Mouse (Mus musculus): ENCODE measurements around the gene Eya4. TPM values are rescaled to one million over a fixed set of nuclear protein-coding genes. Genes with fewer than 3 reads are reported as not detected.

Eya4 gene
- under 1 TPM; 0.26 to 0.40 TPM for total RNA-seq (2023)

GRCm38 (mm10) chr10:23350011-23350911 lies at the start of gene Eya4:
Gene Eya4 (minus strand): TSS chr10:23350786.

